Mouse (Mus musculus): ENCODE data around the gene Mrtfb.

GRCm38 (mm10) chr16:13332536-13332935 is 76.3 kb downstream of the Mrtfb start:
- no peak for TF ChIP-seq CTCF (IDR thresholded peaks at IDR 0.05; ENCODE audit: control insufficient read depth, insufficient read depth, insufficient replicate concordance, low read depth, low read length)
- TF ChIP-seq POLR2A (IDR thresholded peaks at IDR 0.05; ENCODE audit: control insufficient read depth, low read depth, low read length): no peak
